Mouse (Mus musculus) G1E (cell line): ENCODE results near the gene Nr4a3.

Source experiments
- CTCF ChIP-seq: IDR thresholded peaks from 2 replicates; pipeline ENCODE4 v1.5.1; 2012; ENCODE audit warnings: low read depth, low read length, inconsistent platforms, mixed read lengths
- GATA1 ChIP-seq: IDR thresholded peaks from 2 replicates; pipeline ENCODE4 v1.6.1; 2012; ENCODE audit warnings: borderline replicate concordance, low read length, inconsistent platforms, mixed read lengths
- GATA2 ChIP-seq: IDR thresholded peaks from 2 replicates; pipeline ENCODE4 v1.6.1; 2012; ENCODE audit warnings: low read depth, low read length, inconsistent platforms, borderline replicate concordance
- POLR2AphosphoS5 ChIP-seq: IDR thresholded peaks from 2 replicates; pipeline ENCODE4 v1.6.1; 2012; ENCODE audit warnings: low read depth, low read length, inconsistent platforms; ENCODE audit not compliant: insufficient replicate concordance
- TAL1 ChIP-seq: conservative IDR thresholded peaks from 2 replicates; pipeline ENCODE4 v1.6.1; 2012; ENCODE audit warnings: low read depth, low read length, inconsistent platforms, mixed read lengths

DNA sequence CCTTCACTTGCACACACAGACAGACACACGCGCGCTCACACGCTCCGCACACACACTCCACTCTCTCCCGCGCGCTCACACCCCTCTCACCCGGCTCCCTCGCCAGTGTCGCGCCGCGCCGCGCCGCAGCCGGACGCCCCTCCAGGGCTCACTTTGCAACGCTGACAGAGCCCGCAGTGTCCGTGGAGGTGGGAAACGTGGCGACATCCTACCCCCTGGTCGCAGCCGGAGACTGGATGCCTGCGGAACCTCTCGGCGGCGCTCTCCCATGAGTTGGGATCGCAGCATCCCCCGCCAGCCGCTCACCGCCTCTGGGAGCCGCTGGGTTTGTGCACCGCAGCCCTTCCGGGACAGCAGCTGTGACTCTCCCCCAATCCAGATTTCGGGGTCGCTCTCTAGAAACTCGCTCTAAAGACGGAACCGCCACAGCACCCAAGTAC, 348 bp downstream of the Nr4a3 start:
- no peak for TF ChIP-seq CTCF
- TF ChIP-seq TAL1: no peak
- no peak for TF ChIP-seq GATA2
- no peak for TF ChIP-seq GATA1
- no peak for TF ChIP-seq POLR2AphosphoS5
